Mouse (Mus musculus): ENCODE data around the gene Olfr1161.
"Not testable (repeated sequence)": the region's sequence is repeated elsewhere in the genome, so short reads cannot be mapped to it uniquely, and the experiment has no call there.

Gene Olfr1161

GRCm38 (mm10) chr2:88022474-88022873, at the start of gene Olfr1161:
Gene Olfr1161, plus strand, starts transcription at chr2:88022774.
- not testable (repeated sequence) for DNase-seq (ENCODE audit: low read depth, low spot score)

DNA sequence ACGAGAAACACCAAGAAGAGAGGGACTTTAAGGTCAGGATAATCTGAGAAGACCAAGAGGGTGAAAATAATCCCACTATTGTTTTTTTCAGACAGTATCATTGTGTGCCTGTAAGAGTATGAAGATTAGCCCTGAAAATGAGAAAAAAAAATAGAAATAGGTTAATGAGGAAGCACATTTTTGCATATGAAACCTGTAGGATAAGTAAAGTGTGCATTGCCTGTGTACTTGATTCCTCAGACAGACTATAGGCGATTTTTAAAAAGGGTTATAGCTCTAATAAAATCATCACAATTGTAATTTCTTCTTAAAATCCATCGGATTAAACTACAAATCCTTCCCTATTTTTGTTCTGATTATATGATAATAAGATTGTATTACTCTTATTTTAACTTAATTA, 48.0 kb upstream of the Olfr1161 start, which contains the start of gene Olfr74:
Gene Olfr74 (minus strand): TSS at position 101 of the 400 bp plus-strand sequence.
- DNase-seq (ENCODE audit: low read depth, low spot score), result no peak

DNA sequence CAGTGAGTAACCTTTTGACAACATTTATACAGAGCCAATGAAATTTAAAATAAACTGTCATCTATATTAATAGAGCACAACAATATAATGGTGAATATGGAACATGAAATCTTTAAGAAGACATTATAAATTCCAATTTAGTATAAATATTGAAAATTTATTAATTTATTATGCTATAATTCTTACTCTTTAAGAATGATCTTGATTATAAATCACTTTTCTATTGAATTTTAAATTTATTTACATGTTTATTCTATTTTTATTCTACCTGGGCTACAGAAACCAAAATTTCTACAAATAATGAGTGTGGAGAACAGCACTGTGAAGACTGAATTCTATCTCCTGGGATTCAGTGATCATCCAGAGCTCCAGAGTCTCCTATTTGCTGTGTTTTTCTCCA, 32.8 kb upstream of the Olfr1161 start, which contains the start of gene Olfr1158:
Gene Olfr1158 (plus strand): TSS at position 301 of the 400 bp plus-strand sequence.
- DNase-seq (ENCODE audit: low read depth, low spot score), result no peak

GRCm38 (mm10) chr2:88007515-88008318, 14.9 kb upstream of the Olfr1161 start, which contains the start of gene Olfr1160:
Gene Olfr1160, minus strand, starts transcription at chr2:88008268.
- DNase-seq (ENCODE audit: low read depth, low spot score), result no peak

GRCm38 (mm10) chr2:88037599-88037998, 15.0 kb downstream of the Olfr1161 start, which contains the start of gene Olfr73:
Gene Olfr73, minus strand, starts transcription at chr2:88037699.
- no peak for DNase-seq (ENCODE audit: low read depth, low spot score)

GRCm38 (mm10) chr2:88051029-88051428, 28.5 kb downstream of the Olfr1161 start, which contains the start of gene Olfr1162:
Gene Olfr1162, minus strand, starts transcription at chr2:88051129.
- DNase-seq (ENCODE audit: low read depth, low spot score), result no peak

- DNase-seq (ENCODE audit: low read depth, low spot score), result no peak
Observed at GRCm38 (mm10) chr2:88063587-88063986, 41.0 kb downstream of the Olfr1161 start.

DNA sequence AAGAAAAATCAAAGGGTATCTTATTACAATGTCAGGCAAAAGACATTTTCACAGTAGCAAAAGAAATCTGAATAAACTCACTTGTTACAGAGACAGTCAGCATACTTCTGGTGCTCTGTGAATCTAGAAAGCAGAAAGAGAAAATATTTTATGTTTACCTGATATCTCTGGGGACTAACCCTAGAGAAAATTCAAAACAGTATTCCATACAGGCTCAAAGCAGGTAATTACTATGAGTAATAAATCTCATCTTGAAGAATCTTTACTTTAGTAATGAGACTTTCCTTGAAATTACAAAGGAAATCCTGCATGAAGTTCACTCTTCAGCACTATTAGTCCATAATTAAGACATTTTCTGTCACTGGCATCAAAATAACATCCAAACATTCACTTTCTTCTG, 49.2 kb downstream of the Olfr1161 start, which contains the start of gene Olfr1163:
Gene Olfr1163 (minus strand): TSS at position 101 of the 400 bp plus-strand sequence.
- DNase-seq (ENCODE audit: low read depth, low spot score), result no peak

Measured in retina, postnatal 7 days (tissue).